Mouse (Mus musculus) G1E (cell line): ENCODE results near the gene Cd300lf.

Experiments
- CTCF ChIP-seq: IDR thresholded peaks from 2 replicates; pipeline ENCODE4 v1.5.1; 2012; ENCODE audit warnings: low read depth, low read length, inconsistent platforms, mixed read lengths
- GATA1 ChIP-seq: IDR thresholded peaks from 2 replicates; pipeline ENCODE4 v1.6.1; 2012; ENCODE audit warnings: borderline replicate concordance, low read length, inconsistent platforms, mixed read lengths
- GATA2 ChIP-seq: IDR thresholded peaks from 2 replicates; pipeline ENCODE4 v1.6.1; 2012; ENCODE audit warnings: low read depth, low read length, inconsistent platforms, borderline replicate concordance
- POLR2AphosphoS5 ChIP-seq: IDR thresholded peaks from 2 replicates; pipeline ENCODE4 v1.6.1; 2012; ENCODE audit warnings: low read depth, low read length, inconsistent platforms; ENCODE audit not compliant: insufficient replicate concordance
- TAL1 ChIP-seq: conservative IDR thresholded peaks from 2 replicates; pipeline ENCODE4 v1.6.1; 2012; ENCODE audit warnings: low read depth, low read length, inconsistent platforms, mixed read lengths

GRCm38 (mm10) chr11:115177559-115178195 is 43.9 kb upstream of the Cd300lf start:
- TF ChIP-seq CTCF (no peak), GATA1 (no peak), TAL1 (no peak), POLR2AphosphoS5 (no peak), GATA2 (no peak)
